Mouse (Mus musculus): ENCODE measurements at regions not wholly inside any gene's neighbourhood (a gene's known extent, or its start where the extent isn't known, plus 50 kb on each side); places are given as distances from the start of the nearest gene placed in this dataset.

- DNase-seq (ENCODE audit: low read depth, low spot score) = no peak
Measured at GRCm38 (mm10) chr10:27703260-27703659, 83.7 kb upstream of the Lama2 start.

GRCm38 (mm10) chr10:27698305-27698704 is 78.7 kb upstream of the Lama2 start:
- no peak for DNase-seq (ENCODE audit: low read depth, low spot score)

DNA sequence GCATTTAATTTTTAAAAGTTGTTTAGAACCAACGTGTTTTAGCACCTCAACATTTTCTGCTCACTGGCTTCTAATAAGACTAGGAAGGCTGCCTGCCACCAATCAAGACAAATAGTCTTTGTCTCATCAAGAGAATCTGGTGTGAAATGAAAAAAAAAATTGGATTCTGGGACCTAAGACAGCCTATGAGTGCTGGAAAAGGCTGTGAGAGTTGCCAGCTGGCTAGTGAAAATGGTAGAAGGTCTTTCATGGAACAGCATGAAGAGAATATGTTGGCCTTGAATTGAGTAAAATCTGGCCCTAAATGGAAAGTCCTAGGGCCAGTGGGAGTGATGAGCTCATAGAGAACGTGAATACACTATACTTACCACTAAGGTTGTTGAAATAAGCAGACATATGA is 61.8 kb upstream of the Lama2 start:
- no peak for DNase-seq (ENCODE audit: low read depth, low spot score)

DNA sequence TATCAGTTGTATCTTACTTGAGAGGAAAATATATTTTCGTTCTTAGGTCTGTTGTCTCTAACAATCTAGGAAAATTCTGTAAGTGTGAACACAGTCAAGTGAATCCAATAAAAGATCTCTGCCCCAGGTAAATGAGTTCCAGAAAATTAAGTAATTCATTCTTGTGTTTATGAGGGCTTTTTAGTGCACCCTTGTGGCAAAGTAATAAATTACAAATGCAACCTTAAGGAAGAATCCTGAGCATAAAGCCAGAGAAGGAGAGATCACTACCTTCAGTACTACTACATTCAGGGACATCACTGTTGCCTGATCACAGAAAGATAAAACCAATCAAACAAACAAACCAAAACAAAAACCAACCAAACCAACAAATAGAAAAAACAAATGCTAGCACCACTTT is 56.0 kb upstream of the Lama2 start:
- peak; percentile 46 for DNase-seq (ENCODE audit: low read depth, low spot score)

DNA sequence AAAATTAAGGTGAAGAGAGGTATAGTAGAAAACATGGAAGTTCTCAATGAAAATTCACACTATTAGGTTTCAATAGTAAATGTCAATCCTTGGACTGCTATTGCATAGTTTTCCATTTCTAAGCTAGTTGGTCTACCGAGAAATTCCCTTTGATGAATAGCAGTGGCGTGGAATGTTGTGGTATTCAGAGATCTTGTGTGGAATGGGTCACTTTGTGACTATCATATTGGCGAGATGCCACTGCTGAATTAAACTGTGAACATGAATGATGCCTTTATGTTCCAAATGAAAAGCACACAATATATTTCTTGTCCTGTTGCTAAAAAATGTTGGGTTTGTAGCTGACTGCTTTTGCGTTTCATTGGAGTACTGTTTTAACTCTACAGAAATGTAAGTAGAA is 54.8 kb upstream of the Lama2 start:
- no peak for DNase-seq (ENCODE audit: low read depth, low spot score)
